Mouse (Mus musculus) fibroblast of lung, adult 2 months (primary cell): ENCODE data around the gene 1700019A02Rik.

Experiments used
- DNase-seq: peaks from one replicate; pipeline ENCODE4 v3.0.0-alpha.2; 2011; ENCODE audit warnings: low read depth

Gene 1700019A02Rik

GRCm38 (mm10) chr1:53187536-53187935 is at the start of gene 1700019A02Rik:
1700019A02Rik (minus strand) TSS chr1:53187636.
- DNase-seq: no peak

- DNase-seq: no peak
Measured at GRCm38 (mm10) chr1:53226063-53226462, 38.6 kb upstream of the 1700019A02Rik start.

DNA sequence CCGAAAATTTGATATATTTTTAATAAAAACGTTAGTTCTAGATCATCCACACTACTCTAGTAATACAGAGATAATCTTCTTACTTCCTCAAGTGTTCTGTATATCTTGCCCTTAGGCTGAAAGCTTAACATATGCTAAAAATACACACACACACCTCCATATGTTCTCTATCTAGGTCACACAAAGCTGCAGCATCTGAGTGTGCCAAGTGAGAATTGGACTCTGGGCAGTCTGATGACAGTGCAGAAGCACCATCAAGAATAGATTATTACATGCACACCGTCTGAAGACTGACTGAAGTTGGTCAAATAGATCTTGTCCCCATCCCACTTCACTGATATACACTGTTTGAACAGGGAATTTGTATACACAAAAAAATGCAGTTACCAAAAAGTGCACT is 38.2 kb upstream of the 1700019A02Rik start:
- DNase-seq: no peak

DNA sequence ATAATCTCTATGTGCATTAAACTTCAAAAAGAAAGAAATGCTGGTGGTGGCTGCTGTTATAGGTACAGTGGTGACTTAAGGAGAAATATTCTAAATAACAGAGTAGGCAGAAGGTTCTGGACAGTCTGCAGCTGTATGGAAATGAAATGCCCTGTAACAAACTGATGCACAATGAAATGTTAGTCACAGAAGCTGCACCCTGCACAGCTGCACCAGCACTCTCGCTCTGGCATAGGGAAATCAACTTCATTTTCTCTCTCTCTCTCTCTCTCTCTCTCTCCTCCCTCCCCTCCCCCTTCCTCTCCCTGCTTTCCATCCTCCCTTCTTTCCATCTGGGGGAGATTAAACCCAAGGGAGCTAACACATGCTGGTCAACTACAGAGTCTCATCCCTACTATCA is 37.3 kb upstream of the 1700019A02Rik start:
- DNase-seq: no peak

DNA sequence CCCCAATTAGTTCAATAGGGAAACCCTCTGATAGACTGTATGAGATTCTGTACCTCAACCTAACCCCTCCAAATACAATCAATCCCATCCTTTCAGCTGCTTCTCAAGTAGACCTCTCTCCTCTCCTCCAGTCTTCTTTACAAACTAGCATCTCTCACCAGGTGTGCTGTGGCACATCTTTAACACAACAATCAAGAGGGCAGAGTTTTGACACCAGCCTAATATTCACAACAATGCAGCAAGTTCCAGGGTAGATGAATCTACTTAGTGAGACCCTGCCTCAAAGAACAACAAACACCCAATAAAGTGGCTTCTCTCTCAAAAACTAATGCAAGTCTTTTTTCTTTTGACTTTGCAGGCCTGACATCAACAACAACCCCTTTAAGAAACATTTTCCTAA is 22.7 kb upstream of the 1700019A02Rik start:
- no peak for DNase-seq

DNA sequence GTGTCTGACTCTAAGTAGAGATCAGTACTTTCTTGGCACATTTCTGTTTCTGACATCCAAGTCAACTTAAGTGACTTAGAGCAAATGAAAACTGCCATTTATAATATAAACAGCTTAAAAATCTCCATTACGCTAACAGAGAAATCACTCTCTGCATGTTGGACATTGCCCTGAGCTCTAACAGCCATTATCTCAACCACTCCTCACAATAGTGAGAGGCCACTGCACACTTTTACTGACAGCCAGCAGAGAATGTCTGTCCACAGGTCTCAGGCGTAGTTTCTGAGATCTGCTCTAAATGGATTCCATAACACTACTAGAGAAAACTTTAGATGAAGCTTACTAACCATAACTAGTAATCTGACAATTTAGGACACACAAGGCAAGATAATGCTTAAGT is 16.5 kb upstream of the 1700019A02Rik start:
- no peak for DNase-seq

DNA sequence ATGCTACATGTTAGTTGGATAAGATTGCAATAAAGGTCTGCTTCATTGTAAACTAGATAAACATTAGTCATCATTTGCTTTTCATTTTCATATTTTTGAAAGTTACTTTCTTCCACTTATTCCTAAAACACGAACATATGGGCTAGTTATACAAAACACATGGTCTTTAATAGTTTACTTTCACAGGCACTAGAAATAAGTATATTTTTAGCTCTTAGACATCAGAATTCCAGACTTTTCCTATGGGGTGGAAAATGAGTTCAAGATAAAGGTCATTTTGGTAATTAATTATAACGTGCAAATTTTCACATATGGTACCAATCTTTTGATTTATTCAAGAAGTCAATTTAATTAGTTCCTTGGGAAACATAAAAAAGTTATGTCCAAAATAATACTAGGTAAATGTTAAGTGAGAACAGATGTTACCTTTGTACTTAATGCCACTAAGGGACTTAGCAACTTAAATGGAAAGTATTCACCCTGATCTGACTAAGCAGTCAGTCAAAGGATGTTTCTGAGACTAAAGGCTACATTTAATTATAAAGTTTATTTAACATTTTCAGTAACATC is 14.3 kb upstream of the 1700019A02Rik start:
- DNase-seq: no peak

DNA sequence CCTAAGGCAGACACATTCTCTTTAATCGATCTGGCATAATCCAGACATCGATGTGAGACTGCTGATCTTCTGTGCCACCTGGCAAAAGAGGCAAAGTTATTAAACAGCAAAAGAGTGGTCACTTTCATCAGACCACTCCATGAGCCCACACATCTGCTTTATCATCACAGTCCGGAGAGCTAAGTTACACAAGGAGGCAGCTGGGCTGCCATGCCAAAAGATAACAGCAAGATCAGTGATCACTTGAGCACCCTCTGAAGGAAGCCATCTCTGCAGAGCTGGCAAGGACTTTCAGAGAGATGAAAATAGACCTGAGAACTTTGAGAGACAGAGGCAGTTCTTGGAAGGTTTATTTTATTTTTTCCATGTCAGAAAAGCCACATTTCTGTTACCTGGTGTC is 7.1 kb upstream of the 1700019A02Rik start:
- no peak for DNase-seq

DNA sequence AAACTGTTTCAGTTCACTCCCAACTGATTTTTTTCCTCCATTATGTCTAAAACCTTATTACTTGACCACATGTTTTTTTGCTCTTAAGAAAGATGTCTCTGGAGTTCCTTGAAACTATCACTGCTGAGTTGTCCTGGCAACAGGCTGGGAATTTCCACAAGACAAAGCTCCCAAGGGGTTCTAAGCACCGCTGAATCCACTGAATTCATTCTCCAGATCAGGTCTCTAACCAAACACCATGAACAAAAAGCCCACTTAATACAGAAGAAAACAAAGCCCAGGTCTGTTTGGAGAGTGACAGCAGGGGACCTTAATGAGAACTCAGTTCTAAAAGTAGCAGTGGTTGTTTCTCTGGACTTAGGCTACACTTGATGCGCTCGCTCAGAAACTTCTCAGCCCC is 3.8 kb upstream of the 1700019A02Rik start:
- no peak for DNase-seq

DNA sequence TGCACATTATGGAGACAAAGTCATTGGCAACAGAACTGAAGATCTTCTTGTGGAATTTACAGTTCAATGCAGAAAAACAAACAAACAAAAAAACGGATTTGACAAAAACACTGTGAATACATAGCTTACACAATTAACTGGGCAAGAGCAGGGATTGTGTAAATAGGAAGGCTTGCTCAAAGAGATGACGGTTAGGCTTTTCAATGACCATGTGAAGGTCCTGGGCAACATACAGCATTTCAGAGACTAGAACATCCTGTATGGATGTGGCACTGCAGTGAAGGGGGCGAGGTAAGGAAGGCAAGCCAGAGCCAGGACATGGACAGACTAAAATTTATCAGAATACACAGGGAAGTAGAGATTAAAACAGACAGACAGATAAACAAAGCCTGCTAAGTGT is 2.2 kb upstream of the 1700019A02Rik start:
- DNase-seq: no peak

GRCm38 (mm10) chr1:53186301-53186700 is 1.1 kb downstream of the 1700019A02Rik start:
- no peak for DNase-seq

DNA sequence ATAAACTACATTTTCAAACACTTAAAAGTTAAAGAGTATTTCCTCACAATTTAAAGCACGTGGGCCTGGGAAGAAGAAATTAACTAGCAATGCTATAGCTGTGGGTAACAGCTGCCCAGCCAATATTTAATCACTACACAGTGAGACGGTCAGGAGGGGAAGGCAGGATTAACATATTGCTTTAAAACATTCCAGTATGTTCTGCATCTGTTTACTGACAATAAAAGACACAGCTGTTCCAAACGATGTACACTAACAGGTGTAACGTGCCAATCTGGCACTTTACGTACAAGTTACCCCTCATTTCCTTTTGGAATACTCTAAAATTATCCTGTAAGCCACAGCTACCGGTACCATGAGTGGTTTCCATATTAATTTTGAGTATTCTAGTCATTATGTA is 29.7 kb downstream of the 1700019A02Rik start:
- no peak for DNase-seq

- no peak for DNase-seq
Measured at GRCm38 (mm10) chr1:53123066-53123465, 64.4 kb downstream of the 1700019A02Rik start.

DNA sequence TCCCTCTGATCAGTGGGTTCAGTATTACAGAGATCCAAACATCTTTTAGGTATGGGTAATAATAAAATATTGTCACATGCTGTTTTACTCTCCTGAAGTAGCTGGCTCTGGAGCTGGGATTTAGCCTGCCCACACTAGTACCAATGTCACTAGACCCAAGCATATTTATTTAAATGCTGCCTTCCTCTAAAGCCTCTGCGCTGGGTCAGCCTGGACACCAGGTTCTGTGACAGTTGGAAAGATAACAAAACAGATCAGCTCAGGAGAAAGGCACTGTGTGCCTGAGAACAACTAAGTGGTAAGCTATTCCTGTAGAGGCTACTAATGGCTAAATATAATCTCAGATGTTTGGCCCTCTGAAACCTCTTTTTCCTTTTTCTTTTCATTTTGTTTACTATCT is 76.9 kb downstream of the 1700019A02Rik start:
- DNase-seq: no peak
